Mouse (Mus musculus) G1E (cell line): ENCODE results near the gene Gpc6. TPM values are rescaled to one million over a fixed set of nuclear protein-coding genes. Genes with fewer than 3 reads are reported as not detected.

ENCODE experiments used
- ATAC-seq: 2 replicates; pipeline ENCODE4 v1.8.0; 2016; ENCODE audit warnings: mild to moderate bottlenecking; ENCODE audit not compliant: insufficient number of reproducible peaks, poor library complexity, low FRiP score, severe bottlenecking; ENCODE audit errors: extremely low read depth
- DNase-seq: peaks from one replicate; pipeline ENCODE4 v3.0.0; 2012; ENCODE audit warnings: low spot score
- H3K27me3 ChIP-seq: 2 replicates; pipeline ENCODE4 v1.6.1; 2012; ENCODE audit warnings: mild to moderate bottlenecking, low read length, inconsistent platforms; ENCODE audit not compliant: insufficient read depth
- H3K36me3 ChIP-seq: replicated peaks from 2 replicates; pipeline ENCODE3; 2012; ENCODE audit warnings: mild to moderate bottlenecking, inconsistent platforms
- H3K4me1 ChIP-seq: 2 replicates; pipeline ENCODE4 v1.6.1; 2012; ENCODE audit warnings: low read depth, low read length, inconsistent platforms, mixed read lengths; ENCODE audit not compliant: insufficient read depth
- H3K4me3 ChIP-seq: 2 replicates; pipeline ENCODE4 v1.5.1; 2012; ENCODE audit warnings: low read depth, mild to moderate bottlenecking, inconsistent platforms, low read length, moderate library complexity, mixed read lengths
- H3K9me3 ChIP-seq: replicated peaks from 2 replicates; pipeline ENCODE4 v1.6.1; 2012; ENCODE audit warnings: inconsistent platforms
- CTCF ChIP-seq: IDR thresholded peaks from 2 replicates; pipeline ENCODE4 v1.5.1; 2012; ENCODE audit warnings: low read depth, low read length, inconsistent platforms, mixed read lengths
- GATA1 ChIP-seq: IDR thresholded peaks from 2 replicates; pipeline ENCODE4 v1.6.1; 2012; ENCODE audit warnings: borderline replicate concordance, low read length, inconsistent platforms, mixed read lengths
- GATA2 ChIP-seq: IDR thresholded peaks from 2 replicates; pipeline ENCODE4 v1.6.1; 2012; ENCODE audit warnings: low read depth, low read length, inconsistent platforms, borderline replicate concordance
- POLR2AphosphoS5 ChIP-seq: IDR thresholded peaks from 2 replicates; pipeline ENCODE4 v1.6.1; 2012; ENCODE audit warnings: low read depth, low read length, inconsistent platforms; ENCODE audit not compliant: insufficient replicate concordance
- TAL1 ChIP-seq: conservative IDR thresholded peaks from 2 replicates; pipeline ENCODE4 v1.6.1; 2012; ENCODE audit warnings: low read depth, low read length, inconsistent platforms, mixed read lengths
- polyA plus RNA-seq: library from polyadenylated mRNA; stranded (reverse); fragments of >175 nt; gene quantifications from 2 replicates; pipeline ENCODE4 v1.2.3, GENCODE M21; 2012
- total RNA-seq, 2 experiments: library from RNA; stranded (forward) in 1 of 2; stranded (reverse) in 1 of 2; fragments of 200-1000 nt in 1 of 2; fragments of >200 nt in 1 of 2; fragmentation: Nextera tagmentation in 1 of 2; gene quantifications; 2 replicates each; pipeline ENCODE4 v1.2.3; 2014 to 2017

Gene Gpc6
- total and polyA plus RNA-seq, 3 experiments, result 0.22 TPM; not detected in 2

GRCm38 (mm10) chr14:117710463-117710911, 785.4 kb downstream of the Gpc6 start:
- no peak for DNase-seq
- no peak for ATAC-seq
- no peak overlapping the region for H3K4me3 ChIP-seq
- TF ChIP-seq GATA2 (no peak), TAL1 (no peak), POLR2AphosphoS5 (no peak), GATA1 (no peak), CTCF (no peak)
- no peaks in the 10 kb centered on the region for H3K27me3 ChIP-seq
- H3K4me1 ChIP-seq, result no peaks in the 10 kb centered on the region
- H3K9me3 ChIP-seq, result peaks cover 53% of the 10 kb centered on the region
- H3K36me3 ChIP-seq, result no peaks in the 10 kb centered on the region

GRCm38 (mm10) chr14:117712311-117712710, 787.2 kb downstream of the Gpc6 start:
- DNase-seq (no peak), ATAC-seq (no peak)
- H3K4me3 ChIP-seq, result no peak overlapping the region
- H3K9me3 ChIP-seq, result peaks cover 51% of the 10 kb centered on the region
- H3K4me1 ChIP-seq, result no peaks in the 10 kb centered on the region
- no peaks in the 10 kb centered on the region for H3K36me3 ChIP-seq
- TF ChIP-seq POLR2AphosphoS5, result no peak
- TF ChIP-seq GATA1, result no peak
- no peak for TF ChIP-seq TAL1
- TF ChIP-seq CTCF, result no peak
- TF ChIP-seq GATA2, result no peak
- no peaks in the 10 kb centered on the region for H3K27me3 ChIP-seq

GRCm38 (mm10) chr14:117714165-117714564, 789.0 kb downstream of the Gpc6 start:
- no peaks in the 10 kb centered on the region for H3K27me3 ChIP-seq
- DNase-seq (no peak), ATAC-seq (no peak)
- no peak overlapping the region for H3K4me3 ChIP-seq
- peaks cover 56% of the 10 kb centered on the region for H3K9me3 ChIP-seq
- H3K4me1 ChIP-seq, result no peaks in the 10 kb centered on the region; the same call in 1 of the 2 replicates
- H3K36me3 ChIP-seq, result no peaks in the 10 kb centered on the region
- no peak for TF ChIP-seq CTCF
- TF ChIP-seq GATA2, result no peak
- no peak for TF ChIP-seq POLR2AphosphoS5
- TF ChIP-seq GATA1, result no peak
- no peak for TF ChIP-seq TAL1

GRCm38 (mm10) chr14:117716305-117716704, 791.2 kb downstream of the Gpc6 start:
- ATAC-seq (no peak), DNase-seq (no peak)
- Histone ChIP-seq H3K9me3 (peaks cover 52% of the 10 kb centered on the region), H3K4me1 (no peaks in the 10 kb centered on the region; the same call in 1 of the 2 replicates), H3K36me3 (no peaks in the 10 kb centered on the region), H3K27me3 (no peaks in the 10 kb centered on the region), H3K4me3 (no peak overlapping the region)
- TF ChIP-seq POLR2AphosphoS5, result no peak

- H3K4me3 ChIP-seq, result no peak overlapping the region
- no peak for DNase-seq
- peaks cover 34% of the 10 kb centered on the region for H3K9me3 ChIP-seq
- no peaks in the 10 kb centered on the region for H3K4me1 ChIP-seq
- H3K27me3 ChIP-seq, result no peaks in the 10 kb centered on the region
- no peaks in the 10 kb centered on the region for H3K36me3 ChIP-seq
- no peak for ATAC-seq
- TF ChIP-seq POLR2AphosphoS5 (no peak), CTCF (no peak), TAL1 (no peak), GATA2 (no peak), GATA1 (no peak)
These were observed 803.6 kb downstream of the Gpc6 start for GRCm38 (mm10) chr14:117728741-117729140.

- peaks cover 41% of the 10 kb centered on the region for H3K9me3 ChIP-seq
- TF ChIP-seq CTCF, result no peak
- no peaks in the 10 kb centered on the region for H3K4me1 ChIP-seq
- no peak for ATAC-seq
- DNase-seq, result no peak
- no peak overlapping the region for H3K4me3 ChIP-seq
- H3K36me3 ChIP-seq, result no peaks in the 10 kb centered on the region
- no peaks in the 10 kb centered on the region for H3K27me3 ChIP-seq
These were observed 830.1 kb downstream of the Gpc6 start for GRCm38 (mm10) chr14:117755231-117755630.

- no peak for ATAC-seq
- peaks cover 33% of the 10 kb centered on the region for H3K9me3 ChIP-seq
- TF ChIP-seq GATA1, result no peak
- TF ChIP-seq CTCF, result no peak
- TF ChIP-seq POLR2AphosphoS5, result no peak
- TF ChIP-seq GATA2, result no peak
- TF ChIP-seq TAL1, result no peak
These were observed 831.4 kb downstream of the Gpc6 start for GRCm38 (mm10) chr14:117756505-117756904.

More at GRCm38 (mm10) chr14:117756505-117756904, 831.4 kb downstream of the Gpc6 start:
- Histone ChIP-seq H3K36me3 (no peaks in the 10 kb centered on the region), H3K27me3 (no peaks in the 10 kb centered on the region), H3K4me3 (no peak overlapping the region), H3K4me1 (no peaks in the 10 kb centered on the region)
- no peak for DNase-seq
